Comparison of ENCODE assay signal across 10 mouse cellular contexts in the genomic region with DNA sequence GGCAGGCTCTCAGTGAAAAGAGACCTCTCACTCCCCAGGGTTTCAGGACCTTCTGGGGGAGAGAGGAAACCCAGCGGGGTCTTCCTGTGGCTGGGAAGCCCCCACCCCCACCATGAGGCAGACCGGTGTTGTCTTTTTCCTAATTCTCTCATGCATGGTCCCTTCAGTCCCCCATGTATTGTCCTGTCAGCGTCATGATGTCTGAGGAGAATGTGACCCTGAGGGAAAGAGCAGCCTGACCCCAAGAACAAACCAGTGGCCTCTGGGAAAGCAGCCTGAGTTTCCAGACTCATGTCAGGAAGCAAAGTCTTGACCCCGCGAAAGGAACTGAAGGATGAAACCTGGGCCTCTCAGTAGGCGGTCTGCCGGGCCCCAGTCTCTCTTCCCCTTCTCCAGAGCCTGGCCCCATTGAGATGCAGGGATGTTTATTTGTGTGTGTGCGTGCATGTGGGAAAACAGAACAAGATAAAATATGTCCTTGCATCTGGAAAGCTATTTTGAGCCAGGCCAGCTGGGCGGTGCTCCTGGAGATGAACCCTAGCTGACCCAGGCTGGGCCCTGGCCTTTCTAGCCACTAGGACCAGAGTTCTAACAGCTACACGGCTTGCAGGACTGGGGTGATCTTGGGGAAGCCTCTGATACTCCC.
DNase-seq lines count a peak whose midpoint lies in the region; ATAC-seq and TF ChIP-seq lines count a peak whose summit lies in the region.
"Had no signal": no experiment of that assay in that cellular context is flagged by ENCODE, and none has a peak within 500 bp of the region (broad histone marks: within the 10 kb centered on the region; RNA-seq: fewer than 3 reads in every experiment).

No protein-coding gene starts in this region.

- no peaks in the 10 kb centered on the region for H3K36me3 ChIP-seq in intestine, embryonic 15.5 days
- H3K36me3 ChIP-seq in liver, postnatal 0 days (replicated peaks; ENCODE audit: insufficient read depth, low read length) = no peaks in the 10 kb centered on the region
- H3K36me3 ChIP-seq in forebrain, embryonic 16.5 days (ENCODE audit: control insufficient read depth, insufficient read depth) = no peaks in the 10 kb centered on the region
- H3K36me3 ChIP-seq in forebrain, embryonic 11.5 days (ENCODE audit: control insufficient read depth, insufficient read depth, low read length) = no peaks in the 10 kb centered on the region
- H3K36me3 ChIP-seq: neural tube, embryonic 12.5 days had no signal

- H3K9me3 ChIP-seq in intestine, embryonic 15.5 days = no peaks in the 10 kb centered on the region
- H3K9me3 ChIP-seq in liver, postnatal 0 days (ENCODE audit: low read length) = no peaks in the 10 kb centered on the region
- no peaks in the 10 kb centered on the region for H3K9me3 ChIP-seq in forebrain, embryonic 16.5 days (ENCODE audit: control insufficient read depth, low read length)
- no peaks in the 10 kb centered on the region for H3K9me3 ChIP-seq in forebrain, embryonic 11.5 days (ENCODE audit: control insufficient read depth, low read length)
- H3K9me3 ChIP-seq: neural tube, embryonic 12.5 days had no signal

- WGBS in intestine, embryonic 15.5 days = 31% methylated on average over 10 of the region's 10 CpGs
- WGBS in liver, postnatal 0 days (ENCODE audit: insufficient replicate concordance) = 42% methylated on average over 10 of the region's 10 CpGs
- 49% methylated on average over 10 of the region's 10 CpGs for WGBS in forebrain, embryonic 16.5 days
- WGBS in forebrain, embryonic 11.5 days = 46% methylated on average over 10 of the region's 10 CpGs

- TF ChIP-seq EP300 in liver, postnatal 0 days (IDR thresholded peaks at IDR 0.05; ENCODE audit: low read depth) = peak; percentile 65; the same call in 1 of the 2 replicates

- H3K4me2 ChIP-seq in intestine, embryonic 15.5 days (replicated peaks) = no peak overlapping the region
- no peak overlapping the region for H3K4me2 ChIP-seq in liver, postnatal 0 days (ENCODE audit: low read depth, low read length)
- H3K4me2 ChIP-seq in forebrain, embryonic 16.5 days (ENCODE audit: low read length) = no peak overlapping the region
- H3K4me2 ChIP-seq in forebrain, embryonic 11.5 days (ENCODE audit: low read depth, low read length, severe bottlenecking) = no peak overlapping the region
- H3K4me2 ChIP-seq: neural tube, embryonic 12.5 days had no signal

- no peaks in the 10 kb centered on the region for H3K27me3 ChIP-seq in intestine, embryonic 15.5 days (replicated peaks)
- no peaks in the 10 kb centered on the region for H3K27me3 ChIP-seq in liver, postnatal 0 days (ENCODE audit: insufficient read depth, low read length)
- H3K27me3 ChIP-seq in forebrain, embryonic 16.5 days (replicated peaks; ENCODE audit: control insufficient read depth, insufficient read depth, low read length) = no peaks in the 10 kb centered on the region
- H3K27me3 ChIP-seq in forebrain, embryonic 11.5 days (ENCODE audit: control insufficient read depth, insufficient read depth, low read length) = no peaks in the 10 kb centered on the region
- H3K27me3 ChIP-seq: neural tube, embryonic 12.5 days; Patski had no signal

- peak; percentile 64 for ATAC-seq in intestine, embryonic 15.5 days
- peak; percentile 71 for ATAC-seq in liver, postnatal 0 days
- no peak for ATAC-seq in granulocyte monocyte progenitor cell, adult 5-6 weeks (replicated peaks; ENCODE audit: poor library complexity, severe bottlenecking)
- ATAC-seq in forebrain, embryonic 16.5 days = no peak
- ATAC-seq in forebrain, embryonic 11.5 days (replicated peaks; ENCODE audit: low FRiP score) = no peak
- ATAC-seq: Patski had no signal

- DNase-seq in adrenal gland, adult 2 months = peak; percentile 71
- DNase-seq in gastrocnemius, adult 18-20 months (ENCODE audit: low spot score) = peak; percentile 39
- DNase-seq in liver, postnatal 0 days = peak; percentile 27
- DNase-seq in testis, postnatal 14 days (ENCODE audit: low spot score) = peak; percentile 29
- no peak for DNase-seq in forebrain, embryonic 11.5 days (ENCODE audit: low spot score)

- H3K4me3 ChIP-seq in intestine, embryonic 15.5 days (replicated peaks) = no peak overlapping the region
- no peak overlapping the region for H3K4me3 ChIP-seq in liver, postnatal 0 days (ENCODE audit: low read depth, low read length)
- no peak overlapping the region for H3K4me3 ChIP-seq in forebrain, embryonic 16.5 days (replicated peaks; ENCODE audit: low read length)
- no peak overlapping the region for H3K4me3 ChIP-seq in forebrain, embryonic 11.5 days (ENCODE audit: low read depth, low read length)
- H3K4me3 ChIP-seq: neural tube, embryonic 12.5 days had no signal

- H3K4me1 ChIP-seq in intestine, embryonic 15.5 days (replicated peaks) = peaks cover 17% of the 10 kb centered on the region
- peaks cover 4% of the 10 kb centered on the region; the same call in 1 of the 2 replicates for H3K4me1 ChIP-seq in liver, postnatal 0 days (ENCODE audit: insufficient read depth)
- no peaks in the 10 kb centered on the region; the same call in 1 of the 2 replicates for H3K4me1 ChIP-seq in forebrain, embryonic 16.5 days (replicated peaks; ENCODE audit: control insufficient read depth, insufficient read depth, low read length)
- no peaks in the 10 kb centered on the region for H3K4me1 ChIP-seq in forebrain, embryonic 11.5 days (replicated peaks; ENCODE audit: control insufficient read depth, insufficient read depth, low read length)

- no peak overlapping the region for H3K9ac ChIP-seq in intestine, embryonic 15.5 days
- no peak overlapping the region for H3K9ac ChIP-seq in liver, postnatal 0 days (replicated peaks)
- no peak overlapping the region for H3K9ac ChIP-seq in forebrain, embryonic 16.5 days (replicated peaks; ENCODE audit: low read depth, low read length)
- H3K9ac ChIP-seq in forebrain, embryonic 11.5 days (ENCODE audit: low read length) = no peak overlapping the region
- H3K9ac ChIP-seq: neural tube, embryonic 12.5 days had no signal

- peak overlapping the region; percentile 86 for H3K27ac ChIP-seq in intestine, embryonic 15.5 days
- H3K27ac ChIP-seq in liver, postnatal 0 days (ENCODE audit: low read depth) = peak overlapping the region; percentile 73
- no peak overlapping the region for H3K27ac ChIP-seq in forebrain, embryonic 16.5 days (ENCODE audit: low read length)
- H3K27ac ChIP-seq in forebrain, embryonic 11.5 days (ENCODE audit: low read depth, low read length) = no peak overlapping the region
- H3K27ac ChIP-seq: neural tube, embryonic 12.5 days had no signal

- TF ChIP-seq CTCF in liver, postnatal 0 days (IDR thresholded peaks at IDR 0.05; ENCODE audit: low read depth) = no peak

Comparison
In these comparisons a context has a peak if more than half of its experiments do, and no peak if none do; other contexts are left out.
1. ATAC-seq: peak in intestine, embryonic 15.5 days (single experiment) and liver, postnatal 0 days (single experiment); none in granulocyte monocyte progenitor cell, adult 5-6 weeks (single experiment), forebrain, embryonic 16.5 days (single experiment) and forebrain, embryonic 11.5 days (single experiment).
2. H3K27ac ChIP-seq: peak in intestine, embryonic 15.5 days (single experiment) and liver, postnatal 0 days (single experiment); none in forebrain, embryonic 16.5 days (single experiment) and forebrain, embryonic 11.5 days (single experiment).